Mouse (Mus musculus): Measurements from ENCODE around the gene Aspm. TPM values are rescaled to one million over a fixed set of nuclear protein-coding genes. Genes with fewer than 3 reads are reported as not detected.

Gene Aspm
- 1.00 TPM for total RNA-seq (2023)

GRCm38 (mm10) chr1:139454340-139455225 is at the start of gene Aspm:
Aspm (plus strand) TSS chr1:139454772.

GRCm38 (mm10) chr1:139421875-139422791 is 32.4 kb upstream of the Aspm start, which contains the start of gene Zbtb41:
Zbtb41 (plus strand) TSS chr1:139422288.

GRCm38 (mm10) chr1:139501258-139501752 is 46.7 kb downstream of the Aspm start, which contains the start of gene F13b:
F13b (plus strand) TSS chr1:139501702.

Other genes with a start within 250 kb of the Aspm start
- not detected for gene Crb1, start 77.7 kb upstream of the Aspm start, total RNA-seq (2023)
- 23.7 TPM for gene Zbtb41, start 32.5 kb upstream of the Aspm start, total RNA-seq (2023)
- not detected for gene F13b, start 46.9 kb downstream of the Aspm start, total RNA-seq (2023)
- not detected for gene Cfhr1, start 105.5 kb downstream of the Aspm start, total RNA-seq (2023)

Data from CD4-positive naive resting alpha-beta T cell, adult 76 days (primary cell).